Comparison of ENCODE assay signal across 17 mouse cellular contexts in the genomic region with DNA sequence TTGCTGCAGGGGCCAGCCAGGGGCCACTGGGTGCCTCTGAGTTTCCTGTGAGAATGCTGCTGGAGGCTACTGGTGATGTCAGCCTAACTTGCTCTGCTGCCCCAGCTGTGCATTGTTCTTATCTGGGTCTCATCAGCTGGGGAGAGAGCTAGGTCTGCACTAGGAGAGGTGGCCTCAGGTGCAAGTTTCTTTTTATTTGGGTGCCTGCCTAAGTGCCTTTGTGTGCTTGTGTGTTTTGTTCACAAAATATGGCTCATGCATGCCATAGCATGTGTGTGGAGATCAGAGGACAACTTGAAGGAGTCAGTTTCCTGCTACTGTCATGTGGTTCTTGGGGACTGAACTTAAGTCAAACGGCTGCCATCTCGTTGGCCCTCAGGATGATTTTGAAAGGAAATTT. TPM values are rescaled to one million over a fixed set of nuclear protein-coding genes. Genes with fewer than 3 reads are reported as not detected.
DNase-seq lines count a peak whose midpoint lies in the region; ATAC-seq and TF ChIP-seq lines count a peak whose summit lies in the region.
"Had no signal": no experiment of that assay in that cellular context is flagged by ENCODE, and none has a peak within 500 bp of the region (broad histone marks: within the 10 kb centered on the region; RNA-seq: fewer than 3 reads in every experiment).

No protein-coding gene starts in this region.

- intact Hi-C loops in heart, adult 2 months (cut with DNase I) = loop anchor here (5.0 kb wide), 1 partner anchor 47 kb away; the partner anchor contains the start of gene Dgkd

- no peak for TF ChIP-seq POLR2A in heart, adult 2 months (IDR thresholded peaks at IDR 0.05; ENCODE audit: insufficient read depth, low read depth, low read length)

- no peak for TF ChIP-seq CTCF in heart, adult 2 months (IDR thresholded peaks at IDR 0.05)

- H3K27me3 ChIP-seq in heart, adult 2 months (ENCODE audit: control insufficient read depth, insufficient read depth, low read length) = no peaks in the 10 kb centered on the region
- no peaks in the 10 kb centered on the region for H3K27me3 ChIP-seq in stomach, embryonic 16.5 days (ENCODE audit: control insufficient read depth, insufficient read depth, low read length)
- H3K27me3 ChIP-seq: hindbrain, embryonic 15.5 days; midbrain, embryonic 12.5 days; neural tube, embryonic 12.5 days had no signal

- peak; percentile 57 for ATAC-seq in activated CD4-positive, CD25-positive, alpha-beta regulatory T cell, adult 4 months
- no peak for ATAC-seq in stomach, embryonic 16.5 days (ENCODE audit: insufficient read depth, low FRiP score)

- H3K9ac ChIP-seq in heart, adult 2 months (ENCODE audit: low read depth, low read length) = no peak overlapping the region
- no peak overlapping the region for H3K9ac ChIP-seq in stomach, embryonic 16.5 days (ENCODE audit: low read length)
- H3K9ac ChIP-seq: hindbrain, embryonic 15.5 days; midbrain, embryonic 12.5 days; neural tube, embryonic 12.5 days had no signal

- peaks cover 11% of the 10 kb centered on the region for H3K4me1 ChIP-seq in heart, adult 2 months (ENCODE audit: control insufficient read depth, insufficient read depth, low read length)
- 0 out of 2 replicates have a peak, but pooled peaks cover 7% of the 10 kb centered on the region for H3K4me1 ChIP-seq in stomach, embryonic 16.5 days (ENCODE audit: control insufficient read depth, insufficient read depth, low read length)
- H3K4me1 ChIP-seq: hindbrain, embryonic 15.5 days; midbrain, embryonic 12.5 days; neural tube, embryonic 12.5 days had no signal

- H3K4me2 ChIP-seq in stomach, embryonic 16.5 days (ENCODE audit: low read depth, low read length) = no peak overlapping the region
- H3K4me2 ChIP-seq: hindbrain, embryonic 15.5 days; midbrain, embryonic 12.5 days; neural tube, embryonic 12.5 days had no signal

- peaks cover 1% of the 10 kb centered on the region; the same call in 1 of the 2 replicates for H3K79me2 ChIP-seq in heart, adult 2 months (replicated peaks; ENCODE audit: control insufficient read depth, insufficient read depth, low read length)

- peak overlapping the region; percentile 17 for H3K27ac ChIP-seq in heart, adult 2 months
- 0 out of 2 replicates have a peak overlapping the region, but pooled peaks have one; percentile 24 for H3K27ac ChIP-seq in stomach, embryonic 16.5 days (ENCODE audit: low read length)
- H3K27ac ChIP-seq: heart, embryonic 10.5 days; hindbrain, embryonic 15.5 days; midbrain, embryonic 12.5 days; neural tube, embryonic 12.5 days had no signal

- H3K4me3 ChIP-seq in heart, adult 2 months = no peak overlapping the region
- H3K4me3 ChIP-seq in stomach, embryonic 16.5 days (replicated peaks; ENCODE audit: low read length) = no peak overlapping the region
- H3K4me3 ChIP-seq: erythroblast, embryonic 14.5 days; heart, embryonic 10.5 days; hindbrain, embryonic 15.5 days; midbrain, embryonic 12.5 days; neural tube, embryonic 12.5 days had no signal

- WGBS in heart, adult 2 months = 41% methylated on average over 2 of the region's 2 CpGs
- whole genome bisulfite sequencing in stomach, embryonic 16.5 days = 66% methylated on average over 2 of the region's 2 CpGs

- no peaks in the 10 kb centered on the region for H3K9me3 ChIP-seq in stomach, embryonic 16.5 days (replicated peaks; ENCODE audit: control insufficient read depth, low read length)
- H3K9me3 ChIP-seq: heart, embryonic 10.5 days; hindbrain, embryonic 15.5 days; midbrain, embryonic 12.5 days; neural tube, embryonic 12.5 days had no signal

- DNase-seq in heart, adult 2 months = no peak
- no peak for DNase-seq in heart, adult 8-10 months (ENCODE audit: low spot score)
- DNase-seq in 3T3-L1 (ENCODE audit: low read depth, low spot score) = peak; percentile 33
- no peak for DNase-seq in layer of hippocampus, adult 9-10 months (ENCODE audit: low spot score)
- DNase-seq in urinary bladder, adult 2 months (ENCODE audit: low spot score) = no peak
- no peak for DNase-seq in right cerebral cortex, postnatal 25 days
- DNase-seq: adrenal gland, postnatal 36 days; cerebellum, adult 18-20 months; kidney, postnatal 14 days; retina, postnatal 1 day had no signal

- H3K36me3 ChIP-seq in heart, adult 2 months (ENCODE audit: control insufficient read depth, insufficient read depth, low read length) = peaks cover 7% of the 10 kb centered on the region
- no peaks in the 10 kb centered on the region for H3K36me3 ChIP-seq in stomach, embryonic 16.5 days (ENCODE audit: control insufficient read depth, insufficient read depth, low read length)
- H3K36me3 ChIP-seq: heart, embryonic 10.5 days; hindbrain, embryonic 15.5 days; midbrain, embryonic 12.5 days; neural tube, embryonic 12.5 days had no signal

- TF ChIP-seq EP300 in heart, adult 2 months (IDR thresholded peaks at IDR 0.05; ENCODE audit: insufficient read depth, low read depth, low read length) = no peak

RNA-seq across cellular contexts. Expression of gene Dgkd, which starts 46.6 kb away (rescaled TPM):
- total RNA-seq in heart, adult 2 months (2021) = 10 to 100 TPM; 40.8 to 47.3 TPM
- polyA plus RNA-seq in heart, adult 2 months (2012; rRNA removed) = 23.5 and 34.7 TPM in 2 replicates
- total RNA-seq in heart, adult 8-10 months (2022) = 10 to 100 TPM; 33.5 to 43.2 (median 42.0) TPM
- polyA plus RNA-seq in activated CD4-positive, CD25-positive, alpha-beta regulatory T cell, adult 4 months (2017; shearing (Covaris generic)) = 10 to 100 TPM; 30.4 to 31.9 TPM
- 30.0 and 30.7 TPM in 2 replicates for polyA plus RNA-seq in stomach, embryonic 16.5 days (2015; fragmentation: Nextera tagmentation; extraction: Ambion mirVana)
- 22.2 and 22.5 TPM in 2 replicates for polyA plus RNA-seq in urinary bladder, adult 2 months (2012; rRNA removed)
